Mouse (Mus musculus): ENCODE data around the gene Gatad2a. TPM values are rescaled to one million over a fixed set of nuclear protein-coding genes. Genes with fewer than 3 reads are reported as not detected.

Gatad2a gene
- polyA plus RNA-seq, 1 experiment from 2014 or later = 30.6 TPM

- H3K4me2 ChIP-seq = peak overlapping the region; percentile 93
- H3K36me3 ChIP-seq = peaks cover 19% of the 10 kb centered on the region
- H3K27me3 ChIP-seq = no peaks in the 10 kb centered on the region
- no peaks in the 10 kb centered on the region for H3K9me3 ChIP-seq
- 80% methylated on average over 8 of the region's 8 CpGs for WGBS
- H3K4me1 ChIP-seq (replicated peaks) = peaks cover 43% of the 10 kb centered on the region
- no peak for ATAC-seq (ENCODE audit: low read depth)
- H3K9ac ChIP-seq = peak overlapping the region; percentile 64; the same call in 1 of the 2 replicates
- H3K27ac ChIP-seq (replicated peaks) = no peak overlapping the region
- no peak overlapping the region for H3K4me3 ChIP-seq
Observed at GRCm38 (mm10) chr8:69904096-69904495, 92.1 kb downstream of the Gatad2a start.

- peak overlapping the region; percentile 73 for H3K4me3 ChIP-seq
- H3K9me3 ChIP-seq = no peaks in the 10 kb centered on the region
- H3K27ac ChIP-seq (replicated peaks) = peak overlapping the region; percentile 93
- peak; percentile 90 for ATAC-seq (ENCODE audit: low read depth)
- H3K9ac ChIP-seq = peak overlapping the region; percentile 81
- H3K4me2 ChIP-seq = peak overlapping the region; percentile 93
- under 1% methylated on average over 45 of the region's 45 CpGs for WGBS
- H3K27me3 ChIP-seq = no peaks in the 10 kb centered on the region
- H3K36me3 ChIP-seq = peaks cover 15% of the 10 kb centered on the region
- H3K4me1 ChIP-seq (replicated peaks) = peaks cover 49% of the 10 kb centered on the region
Observed at GRCm38 (mm10) chr8:69903063-69903542, 93.1 kb downstream of the Gatad2a start.

- H3K27ac ChIP-seq (replicated peaks) = peak within 1 kb of the TSS; percentile 93
- H3K4me1 ChIP-seq (replicated peaks) = peaks cover 56% of the 10 kb centered on the region
- H3K4me2 ChIP-seq = peak within 1 kb of the TSS; percentile 93
- no peaks in the 10 kb centered on the region for H3K27me3 ChIP-seq
- peak within 1 kb of the TSS; percentile 81 for H3K9ac ChIP-seq
- WGBS = 2% methylated on average over 89 of the region's 89 CpGs
- H3K9me3 ChIP-seq = no peaks in the 10 kb centered on the region
- ATAC-seq (ENCODE audit: low read depth) = peak; percentile 10
- peaks cover 12% of the 10 kb centered on the region; the same call in 1 of the 2 replicates for H3K36me3 ChIP-seq
- H3K4me3 ChIP-seq = peak within 1 kb of the TSS; percentile 73
Observed at GRCm38 (mm10) chr8:69902163-69903062, 93.8 kb downstream of the Gatad2a start, which contains the start of the genes Tssk6, Ndufa13 and Yjefn3. Tssk6 (plus strand) TSS chr8:69902184. Ndufa13 (minus strand) TSS chr8:69902558. Yjefn3 (minus strand) TSS chr8:69902712.

- WGBS = 1% methylated on average over 41 of the region's 41 CpGs
- peak; percentile 51 for ATAC-seq (ENCODE audit: low read depth)
- peak overlapping the region; percentile 73 for H3K4me3 ChIP-seq
- no peaks in the 10 kb centered on the region for H3K27me3 ChIP-seq
- H3K9me3 ChIP-seq = no peaks in the 10 kb centered on the region
- peak overlapping the region; percentile 81 for H3K9ac ChIP-seq
- peaks cover 64% of the 10 kb centered on the region for H3K4me1 ChIP-seq (replicated peaks)
- peaks cover 9% of the 10 kb centered on the region; the same call in 1 of the 2 replicates for H3K36me3 ChIP-seq
- peak overlapping the region; percentile 93 for H3K4me2 ChIP-seq
- H3K27ac ChIP-seq (replicated peaks) = peak overlapping the region; percentile 93
Observed at GRCm38 (mm10) chr8:69901484-69902162, 94.6 kb downstream of the Gatad2a start.

GRCm38 (mm10) chr8:69900895-69901451 is 95.2 kb downstream of the Gatad2a start:
- Histone ChIP-seq H3K9me3 (no peaks in the 10 kb centered on the region), H3K4me2 (peak overlapping the region; percentile 93), H3K27ac (replicated peaks) (peak overlapping the region; percentile 93), H3K36me3 (peaks cover 12% of the 10 kb centered on the region; the same call in 1 of the 2 replicates), H3K9ac (peak overlapping the region; percentile 81), H3K4me3 (peak overlapping the region; percentile 73), H3K4me1 (replicated peaks) (peaks cover 70% of the 10 kb centered on the region), H3K27me3 (no peaks in the 10 kb centered on the region)
- 20% methylated on average over 12 of the region's 12 CpGs for WGBS
- ATAC-seq (ENCODE audit: low read depth) = no peak; the same call in 1 of the 2 replicates

GRCm38 (mm10) chr8:69899876-69900275 is 96.3 kb downstream of the Gatad2a start:
- Histone ChIP-seq H3K27me3 (no peaks in the 10 kb centered on the region), H3K9me3 (no peaks in the 10 kb centered on the region), H3K36me3 (peaks cover 12% of the 10 kb centered on the region; the same call in 1 of the 2 replicates), H3K27ac (replicated peaks) (no peak overlapping the region), H3K4me1 (replicated peaks) (peaks cover 81% of the 10 kb centered on the region), H3K9ac (no peak overlapping the region), H3K4me2 (peak overlapping the region; percentile 93; the same call in 1 of the 2 replicates), H3K4me3 (0 out of 2 replicates have a peak overlapping the region, but pooled peaks have one; percentile 73)
- WGBS = 95% methylated on average over 2 of the region's 2 CpGs
- ATAC-seq (ENCODE audit: low read depth) = no peak

GRCm38 (mm10) chr8:69897857-69898256 is 98.3 kb downstream of the Gatad2a start:
- H3K4me2 ChIP-seq = no peak overlapping the region
- H3K36me3 ChIP-seq = peaks cover 25% of the 10 kb centered on the region
- H3K27me3 ChIP-seq = no peaks in the 10 kb centered on the region
- no peaks in the 10 kb centered on the region for H3K9me3 ChIP-seq
- no peak for ATAC-seq (ENCODE audit: low read depth)
- H3K27ac ChIP-seq (replicated peaks) = no peak overlapping the region
- H3K4me1 ChIP-seq (replicated peaks) = peaks cover 80% of the 10 kb centered on the region
- H3K9ac ChIP-seq = no peak overlapping the region
- WGBS = 91% methylated on average over 6 of the region's 6 CpGs
- H3K4me3 ChIP-seq = no peak overlapping the region

GRCm38 (mm10) chr8:69895772-69896451 is 100.3 kb downstream of the Gatad2a start:
- Histone ChIP-seq H3K27me3 (no peaks in the 10 kb centered on the region; the same call in 1 of the 2 replicates), H3K4me2 (no peak overlapping the region), H3K4me1 (replicated peaks) (peaks cover 70% of the 10 kb centered on the region), H3K9me3 (no peaks in the 10 kb centered on the region), H3K9ac (peak overlapping the region; percentile 14; the same call in 1 of the 2 replicates), H3K36me3 (peaks cover 30% of the 10 kb centered on the region), H3K4me3 (no peak overlapping the region), H3K27ac (replicated peaks) (no peak overlapping the region)
- ATAC-seq (ENCODE audit: low read depth) = no peak
- WGBS = 66% methylated on average over 4 of the region's 4 CpGs

GRCm38 (mm10) chr8:69894836-69895332 is 101.3 kb downstream of the Gatad2a start:
- Histone ChIP-seq H3K27me3 (peaks cover 9% of the 10 kb centered on the region), H3K27ac (replicated peaks) (no peak overlapping the region), H3K36me3 (peaks cover 30% of the 10 kb centered on the region), H3K9ac (no peak overlapping the region), H3K9me3 (no peaks in the 10 kb centered on the region), H3K4me1 (replicated peaks) (peaks cover 65% of the 10 kb centered on the region), H3K4me2 (no peak overlapping the region), H3K4me3 (no peak overlapping the region)
- 47% methylated on average over 6 of the region's 6 CpGs for WGBS
- no peak for ATAC-seq (ENCODE audit: low read depth)

- Histone ChIP-seq H3K27ac (replicated peaks) (no peak overlapping the region), H3K36me3 (peaks cover 30% of the 10 kb centered on the region), H3K4me2 (no peak overlapping the region), H3K4me1 (replicated peaks) (peaks cover 65% of the 10 kb centered on the region), H3K4me3 (no peak overlapping the region), H3K9me3 (no peaks in the 10 kb centered on the region), H3K9ac (no peak overlapping the region), H3K27me3 (peaks cover 20% of the 10 kb centered on the region)
- no peak for ATAC-seq (ENCODE audit: low read depth)
- WGBS = 38% methylated on average over 17 of the region's 17 CpGs
Observed at GRCm38 (mm10) chr8:69893863-69894262, 102.3 kb downstream of the Gatad2a start.

GRCm38 (mm10) chr8:69890813-69891241 is 105.4 kb downstream of the Gatad2a start:
- WGBS = 38% methylated on average over 19 of the region's 19 CpGs
- Histone ChIP-seq H3K4me3 (no peak overlapping the region), H3K27ac (replicated peaks) (no peak overlapping the region), H3K4me1 (replicated peaks) (peaks cover 65% of the 10 kb centered on the region), H3K9me3 (no peaks in the 10 kb centered on the region), H3K36me3 (peaks cover 18% of the 10 kb centered on the region), H3K27me3 (peaks cover 50% of the 10 kb centered on the region), H3K4me2 (peak overlapping the region; percentile 8; the same call in 1 of the 2 replicates), H3K9ac (peak overlapping the region; percentile 54; the same call in 1 of the 2 replicates)
- ATAC-seq (ENCODE audit: low read depth) = 0 out of 2 replicates have a peak, but pooled peaks have one; percentile 9

Measured in neural tube, embryonic 13.5 days (tissue).